ENCODE assay signal across 16 mouse cellular contexts in the genomic region with DNA sequence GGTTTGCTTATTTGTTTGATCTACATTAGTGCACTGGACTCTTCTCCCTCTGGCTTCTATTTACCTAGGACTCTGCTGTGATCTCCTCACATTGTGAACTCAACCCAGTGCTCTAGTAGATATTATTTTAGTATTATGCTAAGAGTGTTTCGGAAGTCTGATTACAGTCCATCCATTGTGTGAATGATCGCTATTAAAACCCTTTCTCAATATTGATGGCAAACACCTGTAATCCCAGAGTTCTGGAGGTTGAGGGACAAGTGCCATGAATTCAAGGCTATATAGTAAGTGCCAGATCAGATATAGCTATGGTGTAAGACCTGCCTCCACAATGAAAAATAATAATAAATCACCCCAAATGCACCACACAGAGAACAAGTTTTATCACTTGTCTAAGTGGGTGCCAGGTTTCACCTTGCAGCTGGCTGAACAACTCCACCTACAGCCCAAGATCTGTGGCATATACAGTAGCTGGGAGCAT.
"Had no signal": no experiment of that assay in that cellular context is flagged by ENCODE, and none has a peak within 500 bp of the region (broad histone marks: within the 10 kb centered on the region; RNA-seq: fewer than 3 reads in every experiment).

No protein-coding gene starts in this region.

- H3K4me3 ChIP-seq: neural tube, embryonic 12.5 days; neural tube, embryonic 13.5 days; neural tube, embryonic 15.5 days; stomach, embryonic 15.5 days had no signal

- H3K27ac ChIP-seq: neural tube, embryonic 12.5 days; neural tube, embryonic 13.5 days; neural tube, embryonic 15.5 days; stomach, embryonic 15.5 days had no signal

- H3K4me2 ChIP-seq: neural tube, embryonic 12.5 days; neural tube, embryonic 13.5 days; neural tube, embryonic 15.5 days; stomach, embryonic 15.5 days had no signal

- H3K36me3 ChIP-seq: neural tube, embryonic 12.5 days; neural tube, embryonic 13.5 days; neural tube, embryonic 15.5 days; stomach, embryonic 15.5 days had no signal

- H3K9ac ChIP-seq: neural tube, embryonic 12.5 days; neural tube, embryonic 13.5 days; neural tube, embryonic 15.5 days; stomach, embryonic 15.5 days had no signal

- H3K27me3 ChIP-seq: neural tube, embryonic 12.5 days; neural tube, embryonic 13.5 days; neural tube, embryonic 15.5 days; stomach, embryonic 15.5 days had no signal

- H3K4me1 ChIP-seq: neural tube, embryonic 12.5 days; neural tube, embryonic 13.5 days; neural tube, embryonic 15.5 days; stomach, embryonic 15.5 days had no signal

- H3K9me3 ChIP-seq: neural tube, embryonic 12.5 days; neural tube, embryonic 13.5 days; neural tube, embryonic 15.5 days; stomach, embryonic 15.5 days had no signal

- DNase-seq: retina, postnatal 1 day; right cerebral cortex, adult 18-20 months; right cerebral cortex, postnatal 14 days; right cerebral cortex, postnatal 25 days; right cerebral cortex, postnatal 4 days; spleen, adult 18-20 months; thymus, adult 18-20 months; thymus, adult 2 months; thymus, postnatal 14 days; thymus, postnatal 25 days; thymus, postnatal 36 days; thymus, postnatal 4 days had no signal
